Mouse (Mus musculus) heart, embryonic 14.5 days (tissue): Measurements from ENCODE around the gene Stk40. TPM values are rescaled to one million over a fixed set of nuclear protein-coding genes. Genes with fewer than 3 reads are reported as not detected.
A peak's percentile ranks its signal among the peaks of the same experiment; 100 is the strongest.

ENCODE experiments used
- ATAC-seq: fragments of 200-750 bp; cut with Nextera tagmentation; 2 replicates; pipeline ENCODE4 v1.8.0; 2017; ENCODE audit warnings: low read depth, moderate TSS enrichment; ENCODE audit not compliant: insufficient number of reproducible peaks, insufficient read depth, low FRiP score
- H3K27ac ChIP-seq, 2 experiments: fragments of 200-500 bp in 1 of 2; fragments of 300-500 bp in 1 of 2; sonication (generic) in 1 of 2; replicated peaks in 1 of 2; 2 replicates each; pipeline ENCODE4 v1.5.1; 2012 to 2014; ENCODE audit warnings: low read depth in 2 of 2, low read length in 2 of 2, control low read depth in 1 of 2, mild to moderate bottlenecking in 1 of 2, mixed read lengths in 1 of 2; ENCODE audit not compliant: control insufficient read depth in 1 of 2, insufficient read depth in 1 of 2
- H3K27me3 ChIP-seq: fragments of 300-500 bp; sonication (generic); 2 replicates; pipeline ENCODE4 v1.6.1; 2014; ENCODE audit warnings: mild to moderate bottlenecking, low read length, control low read depth; ENCODE audit not compliant: control insufficient read depth, insufficient read depth
- H3K36me3 ChIP-seq: fragments of 300-500 bp; sonication (generic); 2 replicates; pipeline ENCODE4 v1.6.1; 2014; ENCODE audit warnings: mild to moderate bottlenecking, control low read depth, low read length, mixed read lengths; ENCODE audit not compliant: control insufficient read depth, insufficient read depth
- H3K4me1 ChIP-seq, 2 experiments: fragments of 200-500 bp in 1 of 2; fragments of 300-500 bp in 1 of 2; sonication (generic) in 1 of 2; 2 replicates each; pipeline ENCODE4 v1.6.1; 2012 to 2014; ENCODE audit warnings: low read length in 2 of 2, control low read depth in 1 of 2, mixed read lengths in 1 of 2; ENCODE audit not compliant: control insufficient read depth in 2 of 2, insufficient read depth in 2 of 2
- H3K4me2 ChIP-seq: fragments of 300-500 bp; sonication (generic); 2 replicates; pipeline ENCODE4 v1.6.1; 2014; ENCODE audit warnings: mild to moderate bottlenecking, low read length
- H3K4me3 ChIP-seq, 2 experiments: fragments of 200-500 bp in 1 of 2; fragments of 300-500 bp in 1 of 2; sonication (generic) in 1 of 2; 2 replicates each; pipeline ENCODE4 v1.5.1; 2012 to 2014; ENCODE audit warnings: low read length in 2 of 2, mild to moderate bottlenecking in 2 of 2, control low read depth in 1 of 2, low read depth in 1 of 2, moderate library complexity in 1 of 2; ENCODE audit not compliant: control insufficient read depth in 1 of 2, insufficient read depth in 1 of 2
- H3K9ac ChIP-seq: fragments of 300-500 bp; sonication (generic); 2 replicates; pipeline ENCODE4 v1.6.1; 2014; ENCODE audit warnings: mild to moderate bottlenecking, low read length
- H3K9me3 ChIP-seq: fragments of 300-500 bp; sonication (generic); 2 replicates; pipeline ENCODE4 v1.6.1; 2016; ENCODE audit warnings: low read length, control low read depth; ENCODE audit not compliant: control insufficient read depth
- WGBS: fragments of 180-500 bp; shearing (Covaris S2); extraction: QIAGEN DNeasy Blood & Tissue Kit; methylation state at CpG from one replicate; pipeline ENCODE4 v1.1.7; 2014; 5-methylcytosine and 5-hydroxymethylcytosine counted together
- polyA plus RNA-seq: library from polyadenylated mRNA; unstranded; fragments of >200 nt; fragmentation: Nextera tagmentation; extraction: Ambion mirVana; gene quantifications from 2 replicates; pipeline ENCODE4 v1.2.1, GENCODE M21; 2014

The Stk40 gene
- polyA plus RNA-seq, 1 experiment from 2014 or later, result 17.8 TPM

- no peaks in the 10 kb centered on the region for H3K36me3 ChIP-seq
- no peaks in the 10 kb centered on the region for H3K9me3 ChIP-seq
- H3K4me3 ChIP-seq, result no peak overlapping the region
- H3K4me1 ChIP-seq, result no peaks in the 10 kb centered on the region; a peak in 1 of 4 replicates
- 75% methylated on average over 6 of the region's 6 CpGs for WGBS
- H3K9ac ChIP-seq, result no peak overlapping the region
- no peak overlapping the region for H3K4me2 ChIP-seq
- ATAC-seq, result no peak
- H3K27me3 ChIP-seq, result no peaks in the 10 kb centered on the region
- H3K27ac ChIP-seq, result no peak overlapping the region
Measured at GRCm38 (mm10) chr4:126068842-126069241, 34.9 kb upstream of the Stk40 start.

GRCm38 (mm10) chr4:126077833-126078232, 25.9 kb upstream of the Stk40 start:
- WGBS, result 71% methylated on average over 6 of the region's 6 CpGs
- H3K4me3 ChIP-seq, result no peak overlapping the region
- no peaks in the 10 kb centered on the region for H3K27me3 ChIP-seq
- H3K9ac ChIP-seq, result no peak overlapping the region
- ATAC-seq, result no peak
- H3K36me3 ChIP-seq, result no peaks in the 10 kb centered on the region
- H3K9me3 ChIP-seq, result no peaks in the 10 kb centered on the region
- H3K4me1 ChIP-seq, result no peaks in the 10 kb centered on the region
- H3K27ac ChIP-seq, result no peak overlapping the region
- H3K4me2 ChIP-seq, result no peak overlapping the region

- Histone ChIP-seq H3K27ac (no peak overlapping the region), H3K4me1 (no peaks in the 10 kb centered on the region), H3K9me3 (no peaks in the 10 kb centered on the region), H3K4me2 (no peak overlapping the region), H3K9ac (no peak overlapping the region), H3K4me3 (no peak overlapping the region), H3K27me3 (no peaks in the 10 kb centered on the region), H3K36me3 (no peaks in the 10 kb centered on the region)
- no peak for ATAC-seq
- WGBS, result 69% methylated on average over 4 of the region's 4 CpGs
Measured at GRCm38 (mm10) chr4:126079266-126079665, 24.5 kb upstream of the Stk40 start.

GRCm38 (mm10) chr4:126081601-126082000, 22.2 kb upstream of the Stk40 start:
- no peak overlapping the region for H3K4me3 ChIP-seq
- no peak overlapping the region for H3K27ac ChIP-seq

GRCm38 (mm10) chr4:126083021-126083420, 20.7 kb upstream of the Stk40 start:
- H3K4me1 ChIP-seq, result peaks cover 3 to 4% of the 10 kb centered on the region in 2 experiments; a peak in 2 of 4 replicates
- no peaks in the 10 kb centered on the region for H3K9me3 ChIP-seq
- ATAC-seq, result no peak
- H3K36me3 ChIP-seq, result no peaks in the 10 kb centered on the region
- no peak overlapping the region for H3K4me2 ChIP-seq
- no peak overlapping the region for H3K27ac ChIP-seq
- no peaks in the 10 kb centered on the region for H3K27me3 ChIP-seq
- no peak overlapping the region for H3K9ac ChIP-seq
- 82% methylated on average over 9 of the region's 9 CpGs for WGBS
- H3K4me3 ChIP-seq, result no peak overlapping the region

More at GRCm38 (mm10) chr4:126081601-126082000, 22.2 kb upstream of the Stk40 start:
- H3K9me3 ChIP-seq, result no peaks in the 10 kb centered on the region
- no peaks in the 10 kb centered on the region for H3K36me3 ChIP-seq
- no peak for ATAC-seq
- H3K4me2 ChIP-seq, result no peak overlapping the region
- peaks cover 0 to 3% of the 10 kb centered on the region in 2 experiments; a peak in 1 of 4 replicates for H3K4me1 ChIP-seq
- H3K27me3 ChIP-seq, result no peaks in the 10 kb centered on the region
- H3K9ac ChIP-seq, result no peak overlapping the region
- 94% methylated on average over 1 of the region's 1 CpGs for WGBS

GRCm38 (mm10) chr4:126084382-126084781, 19.4 kb upstream of the Stk40 start:
- H3K36me3 ChIP-seq, result no peaks in the 10 kb centered on the region
- H3K27me3 ChIP-seq, result no peaks in the 10 kb centered on the region
- no peak for ATAC-seq
- H3K4me2 ChIP-seq, result no peak overlapping the region
- WGBS, result 68% methylated on average over 8 of the region's 8 CpGs
- no peak overlapping the region for H3K4me3 ChIP-seq
- H3K27ac ChIP-seq, result no peak overlapping the region
- H3K4me1 ChIP-seq, result peaks cover 3 to 4% of the 10 kb centered on the region in 2 experiments; a peak in 2 of 4 replicates
- H3K9ac ChIP-seq, result no peak overlapping the region
- no peaks in the 10 kb centered on the region for H3K9me3 ChIP-seq

GRCm38 (mm10) chr4:126085996-126086576, 17.7 kb upstream of the Stk40 start:
- Histone ChIP-seq H3K27ac (no peak overlapping the region), H3K4me3 (no peak overlapping the region), H3K9me3 (no peaks in the 10 kb centered on the region), H3K27me3 (no peaks in the 10 kb centered on the region), H3K36me3 (no peaks in the 10 kb centered on the region), H3K4me2 (no peak overlapping the region), H3K9ac (no peak overlapping the region), H3K4me1 (peaks cover 3 to 4% of the 10 kb centered on the region in 2 experiments; a peak in 2 of 4 replicates)
- WGBS, result 31% methylated on average over 7 of the region's 7 CpGs
- ATAC-seq, result peak; percentile 70; the same call in 1 of the 2 replicates
